Mouse (Mus musculus) erythroid progenitor cell, adult 5-6 weeks (primary cell): ENCODE results near the gene Antxrl. TPM values are rescaled to one million over a fixed set of nuclear protein-coding genes. Genes with fewer than 3 reads are reported as not detected.

Source experiments
- ATAC-seq: replicated peaks from 2 replicates; pipeline ENCODE4 v1.8.0; 2016; ENCODE audit warnings: moderate number of reproducible peaks, mild to moderate bottlenecking, moderate TSS enrichment, inconsistent platforms; ENCODE audit not compliant: poor library complexity, low FRiP score, severe bottlenecking
- total RNA-seq, 2 experiments: library from RNA; stranded (forward) in 1 of 2; stranded (reverse) in 1 of 2; fragments of 150-400 nt in 1 of 2; fragments of 186-747, 209-891 nt in 1 of 2; gene quantifications; 2 replicates each; pipeline versions ENCODE4 v1.2.3 to v1.2.4; 2015 to 2017; ENCODE audit warnings: low replicate concordance in 2 of 2

The Antxrl gene
- not detected in 2 replicates for total RNA-seq (2015; ENCODE audit: low replicate concordance)
- not detected in 2 replicates for total RNA-seq (2017; ENCODE audit: low replicate concordance)

- no peak for ATAC-seq
These were observed at the start of gene Antxrl for GRCm38 (mm10) chr14:34052516-34052915. TSS of gene Antxrl (plus strand) at chr14:34052707.

GRCm38 (mm10) chr14:34015063-34015462 lies 37.4 kb upstream of the Antxrl start, which contains the start of gene Gm30083:
TSS of gene Gm30083 (minus strand) at chr14:34015182.
- no peak for ATAC-seq

- no peak for ATAC-seq
These were observed 36.1 kb upstream of the Antxrl start, which contains the start of gene Gm5460 for GRCm38 (mm10) chr14:34016381-34016780. TSS of gene Gm5460 (plus strand) at chr14:34016758.

GRCm38 (mm10) chr14:34016938-34017337 lies 35.6 kb upstream of the Antxrl start:
- no peak for ATAC-seq

- ATAC-seq, result no peak
These were observed 25.8 kb upstream of the Antxrl start for GRCm38 (mm10) chr14:34026710-34027109.

- ATAC-seq, result no peak
These were observed 18.5 kb upstream of the Antxrl start for GRCm38 (mm10) chr14:34033841-34034610.

- ATAC-seq, result no peak
These were observed 11.3 kb upstream of the Antxrl start for GRCm38 (mm10) chr14:34041241-34041640.

- no peak for ATAC-seq
These were observed 9.2 kb upstream of the Antxrl start for GRCm38 (mm10) chr14:34043341-34043740.

- ATAC-seq, result no peak
These were observed 2.3 kb upstream of the Antxrl start for GRCm38 (mm10) chr14:34050101-34050779.

- no peak for ATAC-seq
These were observed 19.2 kb downstream of the Antxrl start for GRCm38 (mm10) chr14:34071665-34072064.

GRCm38 (mm10) chr14:34075346-34075745 lies 22.8 kb downstream of the Antxrl start:
- ATAC-seq, result no peak

GRCm38 (mm10) chr14:34077222-34077621 lies 24.7 kb downstream of the Antxrl start:
- ATAC-seq, result no peak

GRCm38 (mm10) chr14:34078293-34078692 lies 25.8 kb downstream of the Antxrl start:
- no peak for ATAC-seq

- ATAC-seq, result no peak
These were observed 28.0 kb downstream of the Antxrl start for GRCm38 (mm10) chr14:34080321-34080997.

GRCm38 (mm10) chr14:34085731-34086130 lies 33.2 kb downstream of the Antxrl start, which contains the start of gene Anxa8:
TSS of gene Anxa8 (plus strand) at chr14:34085981.
- no peak for ATAC-seq

- no peak for ATAC-seq
These were observed 34.3 kb downstream of the Antxrl start for GRCm38 (mm10) chr14:34086806-34087205.

GRCm38 (mm10) chr14:34087856-34088398 lies 35.4 kb downstream of the Antxrl start:
- ATAC-seq, result no peak

- ATAC-seq, result no peak
These were observed 37.3 kb downstream of the Antxrl start for GRCm38 (mm10) chr14:34089796-34090195.

GRCm38 (mm10) chr14:34091475-34091874 lies 39.0 kb downstream of the Antxrl start:
- no peak for ATAC-seq

- no peak for ATAC-seq
These were observed 40.3 kb downstream of the Antxrl start for GRCm38 (mm10) chr14:34092856-34093255.
